Mouse (Mus musculus): ENCODE measurements around the gene Rbfox3. TPM values are rescaled to one million over a fixed set of nuclear protein-coding genes. Genes with fewer than 3 reads are reported as not detected.

Gene Rbfox3
- polyA plus RNA-seq, 1 experiment from 2014 or later: 0.09 TPM

DNA sequence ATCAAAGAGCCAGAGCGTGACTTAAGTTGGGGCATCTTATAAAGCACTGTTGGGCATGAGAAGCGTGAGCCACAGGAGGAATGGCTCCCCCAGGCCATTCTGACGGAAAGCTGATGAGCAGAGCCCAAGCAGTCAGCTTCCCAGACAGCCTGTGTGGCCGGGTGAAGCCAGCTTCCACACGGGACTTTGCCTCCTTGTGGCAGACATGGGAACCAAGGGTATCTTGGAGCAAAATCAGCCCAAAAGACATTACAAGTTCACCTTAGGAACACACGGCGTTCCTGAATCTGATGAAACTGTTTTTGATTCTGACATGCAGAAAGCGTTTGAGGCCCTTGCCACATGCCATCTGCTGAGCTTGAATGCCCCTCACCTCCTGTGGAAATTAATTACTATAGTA, 303.5 kb downstream of the Rbfox3 start:
- H3K27ac ChIP-seq (replicated peaks in 1 of 2; ENCODE audit: control insufficient read depth in 1 of 2, insufficient read depth in 1 of 2, low read depth in 2 of 2, low read length in 2 of 2): no peak overlapping the region
- no peaks in the 10 kb centered on the region for H3K36me3 ChIP-seq (ENCODE audit: control insufficient read depth, insufficient read depth, low read length)
- no peaks in the 10 kb centered on the region for H3K9me3 ChIP-seq (ENCODE audit: control insufficient read depth, low read length)
- 47% methylated on average over 8 of the region's 8 CpGs for WGBS
- no peaks in the 10 kb centered on the region for H3K4me1 ChIP-seq (ENCODE audit: control insufficient read depth in 2 of 2, insufficient read depth in 2 of 2, low read length in 2 of 2)
- H3K4me2 ChIP-seq (ENCODE audit: low read length): no peak overlapping the region
- peaks cover 41% of the 10 kb centered on the region for H3K27me3 ChIP-seq (ENCODE audit: control insufficient read depth, insufficient read depth, low read length)
- no peak for ATAC-seq (ENCODE audit: insufficient number of reproducible peaks, insufficient read depth, low FRiP score, low read depth)
- H3K9ac ChIP-seq (ENCODE audit: low read length): no peak overlapping the region
- H3K4me3 ChIP-seq (ENCODE audit: control insufficient read depth in 1 of 2, insufficient read depth in 1 of 2, low read depth in 1 of 2, low read length in 2 of 2): no peak overlapping the region

DNA sequence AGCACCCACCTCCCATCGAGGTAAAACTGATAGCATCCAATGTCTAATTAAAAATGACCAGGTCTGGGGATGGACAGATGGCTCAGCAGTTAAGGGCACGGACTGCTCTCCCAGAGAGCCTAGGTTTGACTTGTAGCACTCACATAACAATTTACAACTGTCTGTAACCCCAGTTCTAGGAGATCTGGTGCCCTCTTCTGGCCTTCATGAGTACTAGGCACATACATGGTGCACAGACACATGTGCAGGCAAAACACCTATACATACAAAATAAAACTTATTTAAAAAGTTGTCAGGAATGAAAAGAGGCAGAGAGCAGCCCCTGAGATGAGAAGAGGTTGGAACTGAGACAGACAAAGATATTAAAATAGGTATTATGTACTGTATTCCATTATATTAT, 305.8 kb downstream of the Rbfox3 start:
- Histone ChIP-seq H3K27ac (replicated peaks in 1 of 2; ENCODE audit: control insufficient read depth in 1 of 2, insufficient read depth in 1 of 2, low read depth in 2 of 2, low read length in 2 of 2) (no peak overlapping the region), H3K36me3 (ENCODE audit: control insufficient read depth, insufficient read depth, low read length) (no peaks in the 10 kb centered on the region), H3K4me2 (ENCODE audit: low read length) (no peak overlapping the region), H3K9me3 (ENCODE audit: control insufficient read depth, low read length) (no peaks in the 10 kb centered on the region), H3K9ac (ENCODE audit: low read length) (no peak overlapping the region), H3K27me3 (ENCODE audit: control insufficient read depth, insufficient read depth, low read length) (peaks cover 39% of the 10 kb centered on the region), H3K4me1 (ENCODE audit: control insufficient read depth in 2 of 2, insufficient read depth in 2 of 2, low read length in 2 of 2) (no peaks in the 10 kb centered on the region), H3K4me3 (ENCODE audit: control insufficient read depth in 1 of 2, insufficient read depth in 1 of 2, low read depth in 1 of 2, low read length in 2 of 2) (no peak overlapping the region)
- ATAC-seq (ENCODE audit: insufficient number of reproducible peaks, insufficient read depth, low FRiP score, low read depth): no peak
- WGBS: 63% methylated on average over 2 of the region's 2 CpGs

DNA sequence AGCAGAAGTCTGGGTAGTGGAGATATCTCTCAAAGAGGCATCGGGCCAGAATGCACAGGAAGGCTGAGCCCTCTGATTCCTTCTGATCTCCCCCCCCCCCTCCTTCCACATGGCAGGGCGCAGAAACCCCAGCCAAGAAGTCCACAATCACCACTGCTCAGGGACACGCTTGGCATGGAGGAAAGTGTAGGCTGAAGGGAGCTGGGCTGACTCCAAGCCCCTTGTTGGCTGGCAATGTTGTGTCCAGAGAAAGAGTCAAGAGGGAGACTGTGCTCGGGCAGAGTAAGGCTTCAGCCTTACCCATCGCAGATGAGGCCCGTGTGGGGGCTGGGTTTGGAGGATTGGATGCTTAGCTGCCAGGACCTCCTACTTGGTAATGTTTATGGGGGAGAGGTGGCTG, 307.2 kb downstream of the Rbfox3 start:
- no peak for ATAC-seq (ENCODE audit: insufficient number of reproducible peaks, insufficient read depth, low FRiP score, low read depth)
- H3K36me3 ChIP-seq (ENCODE audit: control insufficient read depth, insufficient read depth, low read length): no peaks in the 10 kb centered on the region
- H3K27ac ChIP-seq (replicated peaks in 1 of 2; ENCODE audit: control insufficient read depth in 1 of 2, insufficient read depth in 1 of 2, low read depth in 2 of 2, low read length in 2 of 2): no peak overlapping the region
- H3K4me3 ChIP-seq (ENCODE audit: control insufficient read depth in 1 of 2, insufficient read depth in 1 of 2, low read depth in 1 of 2, low read length in 2 of 2): no peak overlapping the region
- H3K9ac ChIP-seq (ENCODE audit: low read length): no peak overlapping the region
- H3K27me3 ChIP-seq (ENCODE audit: control insufficient read depth, insufficient read depth, low read length): peaks cover 31% of the 10 kb centered on the region
- no peaks in the 10 kb centered on the region for H3K4me1 ChIP-seq (ENCODE audit: control insufficient read depth in 2 of 2, insufficient read depth in 2 of 2, low read length in 2 of 2)
- no peaks in the 10 kb centered on the region for H3K9me3 ChIP-seq (ENCODE audit: control insufficient read depth, low read length)
- no peak overlapping the region for H3K4me2 ChIP-seq (ENCODE audit: low read length)
- WGBS: 71% methylated on average over 6 of the region's 6 CpGs

DNA sequence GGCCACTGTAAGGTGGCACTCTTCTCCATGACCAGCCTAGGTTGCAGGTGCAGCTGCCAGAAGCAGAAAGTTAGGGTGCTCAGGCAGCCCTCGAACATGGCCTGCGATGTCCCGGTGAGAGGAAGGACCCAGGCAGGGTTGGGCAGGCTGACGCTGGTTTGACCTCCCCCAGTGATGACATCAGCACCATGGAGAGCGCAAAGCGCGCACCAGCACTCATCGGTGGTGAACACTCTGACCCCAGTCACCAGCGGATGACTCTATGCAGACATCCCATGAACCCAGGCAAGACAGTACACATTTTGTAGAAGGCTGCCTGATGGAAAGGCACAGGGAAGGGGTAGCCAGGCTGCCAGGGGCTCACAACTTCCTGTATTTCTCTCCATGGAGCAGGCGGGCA, 308.3 kb downstream of the Rbfox3 start:
- Histone ChIP-seq H3K4me3 (ENCODE audit: control insufficient read depth in 1 of 2, insufficient read depth in 1 of 2, low read depth in 1 of 2, low read length in 2 of 2) (no peak overlapping the region), H3K4me1 (ENCODE audit: control insufficient read depth in 2 of 2, insufficient read depth in 2 of 2, low read length in 2 of 2) (no peaks in the 10 kb centered on the region), H3K9me3 (ENCODE audit: control insufficient read depth, low read length) (no peaks in the 10 kb centered on the region), H3K9ac (ENCODE audit: low read length) (no peak overlapping the region), H3K4me2 (ENCODE audit: low read length) (no peak overlapping the region), H3K27me3 (ENCODE audit: control insufficient read depth, insufficient read depth, low read length) (peaks cover 24% of the 10 kb centered on the region), H3K36me3 (ENCODE audit: control insufficient read depth, insufficient read depth, low read length) (no peaks in the 10 kb centered on the region), H3K27ac (replicated peaks in 1 of 2; ENCODE audit: control insufficient read depth in 1 of 2, insufficient read depth in 1 of 2, low read depth in 2 of 2, low read length in 2 of 2) (no peak overlapping the region)
- WGBS: 4% methylated on average over 10 of the region's 10 CpGs
- ATAC-seq (ENCODE audit: insufficient number of reproducible peaks, insufficient read depth, low FRiP score, low read depth): no peak

GRCm38 (mm10) chr11:118601484-118601883, 309.9 kb downstream of the Rbfox3 start:
- Histone ChIP-seq H3K9me3 (ENCODE audit: control insufficient read depth, low read length) (no peaks in the 10 kb centered on the region), H3K4me3 (ENCODE audit: control insufficient read depth in 1 of 2, insufficient read depth in 1 of 2, low read depth in 1 of 2, low read length in 2 of 2) (no peak overlapping the region), H3K36me3 (ENCODE audit: control insufficient read depth, insufficient read depth, low read length) (no peaks in the 10 kb centered on the region), H3K9ac (ENCODE audit: low read length) (no peak overlapping the region), H3K27me3 (ENCODE audit: control insufficient read depth, insufficient read depth, low read length) (peaks cover 24% of the 10 kb centered on the region), H3K4me2 (ENCODE audit: low read length) (no peak overlapping the region), H3K4me1 (ENCODE audit: control insufficient read depth in 2 of 2, insufficient read depth in 2 of 2, low read length in 2 of 2) (no peaks in the 10 kb centered on the region), H3K27ac (replicated peaks in 1 of 2; ENCODE audit: control insufficient read depth in 1 of 2, insufficient read depth in 1 of 2, low read depth in 2 of 2, low read length in 2 of 2) (no peak overlapping the region)
- 62% methylated on average over 9 of the region's 9 CpGs for WGBS
- ATAC-seq (ENCODE audit: insufficient number of reproducible peaks, insufficient read depth, low FRiP score, low read depth): no peak

GRCm38 (mm10) chr11:118600168-118600567, 311.2 kb downstream of the Rbfox3 start:
- WGBS: 4% methylated on average over 8 of the region's 9 CpGs
- peaks cover 24% of the 10 kb centered on the region for H3K27me3 ChIP-seq (ENCODE audit: control insufficient read depth, insufficient read depth, low read length)

DNA sequence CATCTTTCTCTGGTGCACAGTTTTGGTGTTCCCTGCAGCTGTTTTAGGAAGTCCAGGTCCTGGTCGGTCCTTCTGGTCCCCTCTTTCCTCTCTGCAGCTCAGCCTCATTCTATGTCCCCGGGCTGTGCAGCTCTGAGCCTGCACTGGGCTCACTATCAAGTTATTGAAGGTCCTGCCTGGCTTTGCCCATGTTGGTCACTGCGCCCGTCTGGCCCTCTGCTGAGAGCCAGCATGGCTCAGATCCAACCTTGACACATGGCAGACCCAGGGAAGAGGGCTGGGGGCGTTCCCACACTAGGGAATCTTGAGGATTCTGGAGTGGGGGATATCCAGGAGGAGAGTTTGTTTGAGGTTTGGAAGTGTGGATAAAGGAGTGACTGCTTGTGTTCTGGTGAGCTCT, 312.7 kb downstream of the Rbfox3 start:
- H3K27me3 ChIP-seq (ENCODE audit: control insufficient read depth, insufficient read depth, low read length): peaks cover 24% of the 10 kb centered on the region
- no peak overlapping the region for H3K4me3 ChIP-seq (ENCODE audit: control insufficient read depth in 1 of 2, insufficient read depth in 1 of 2, low read depth in 1 of 2, low read length in 2 of 2)
- ATAC-seq (ENCODE audit: insufficient number of reproducible peaks, insufficient read depth, low FRiP score, low read depth): no peak
- H3K36me3 ChIP-seq (ENCODE audit: control insufficient read depth, insufficient read depth, low read length): no peaks in the 10 kb centered on the region
- H3K9me3 ChIP-seq (ENCODE audit: control insufficient read depth, low read length): no peaks in the 10 kb centered on the region
- 53% methylated on average over 5 of the region's 5 CpGs for WGBS
- no peak overlapping the region for H3K4me2 ChIP-seq (ENCODE audit: low read length)
- H3K27ac ChIP-seq (replicated peaks in 1 of 2; ENCODE audit: control insufficient read depth in 1 of 2, insufficient read depth in 1 of 2, low read depth in 2 of 2, low read length in 2 of 2): no peak overlapping the region
- no peaks in the 10 kb centered on the region for H3K4me1 ChIP-seq (ENCODE audit: control insufficient read depth in 2 of 2, insufficient read depth in 2 of 2, low read length in 2 of 2)
- no peak overlapping the region for H3K9ac ChIP-seq (ENCODE audit: low read length)

More at GRCm38 (mm10) chr11:118600168-118600567, 311.2 kb downstream of the Rbfox3 start:
- H3K9ac ChIP-seq (ENCODE audit: low read length): no peak overlapping the region
- H3K9me3 ChIP-seq (ENCODE audit: control insufficient read depth, low read length): no peaks in the 10 kb centered on the region
- ATAC-seq (ENCODE audit: insufficient number of reproducible peaks, insufficient read depth, low FRiP score, low read depth): no peak
- H3K4me2 ChIP-seq (ENCODE audit: low read length): no peak overlapping the region
- no peaks in the 10 kb centered on the region for H3K36me3 ChIP-seq (ENCODE audit: control insufficient read depth, insufficient read depth, low read length)
- H3K4me3 ChIP-seq (ENCODE audit: control insufficient read depth in 1 of 2, insufficient read depth in 1 of 2, low read depth in 1 of 2, low read length in 2 of 2): no peak overlapping the region
- H3K4me1 ChIP-seq (ENCODE audit: control insufficient read depth in 2 of 2, insufficient read depth in 2 of 2, low read length in 2 of 2): no peaks in the 10 kb centered on the region
- H3K27ac ChIP-seq (replicated peaks in 1 of 2; ENCODE audit: control insufficient read depth in 1 of 2, insufficient read depth in 1 of 2, low read depth in 2 of 2, low read length in 2 of 2): no peak overlapping the region

DNA sequence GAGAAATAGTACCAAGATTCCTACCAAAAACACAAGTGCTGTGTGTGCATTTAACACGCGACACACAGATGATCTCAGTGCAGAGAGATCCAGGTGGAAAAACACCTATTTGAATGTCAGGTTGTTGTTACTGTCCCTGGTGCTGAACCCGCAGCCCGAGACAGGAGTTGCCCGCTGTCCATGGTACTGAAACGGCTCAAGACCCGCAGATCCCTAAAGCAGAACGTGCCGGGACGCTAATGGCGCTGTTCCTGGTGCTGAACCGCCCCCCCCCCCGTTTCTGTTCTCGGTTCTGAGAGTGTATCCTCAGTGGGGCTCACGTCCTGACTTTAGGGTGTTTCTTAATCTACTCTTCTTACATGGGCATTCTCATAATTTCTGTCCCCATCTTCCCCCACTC, 326.6 kb downstream of the Rbfox3 start:
- Histone ChIP-seq H3K4me2 (ENCODE audit: low read length) (no peak overlapping the region), H3K9ac (ENCODE audit: low read length) (no peak overlapping the region), H3K4me3 (ENCODE audit: control insufficient read depth in 1 of 2, insufficient read depth in 1 of 2, low read depth in 1 of 2, low read length in 2 of 2) (no peak overlapping the region), H3K27me3 (ENCODE audit: control insufficient read depth, insufficient read depth, low read length) (no peaks in the 10 kb centered on the region), H3K36me3 (ENCODE audit: control insufficient read depth, insufficient read depth, low read length) (no peaks in the 10 kb centered on the region), H3K27ac (replicated peaks in 1 of 2; ENCODE audit: control insufficient read depth in 1 of 2, insufficient read depth in 1 of 2, low read depth in 2 of 2, low read length in 2 of 2) (no peak overlapping the region), H3K9me3 (ENCODE audit: control insufficient read depth, low read length) (no peaks in the 10 kb centered on the region), H3K4me1 (ENCODE audit: control insufficient read depth in 2 of 2, insufficient read depth in 2 of 2, low read length in 2 of 2) (no peaks in the 10 kb centered on the region)
- no peak for ATAC-seq (ENCODE audit: insufficient number of reproducible peaks, insufficient read depth, low FRiP score, low read depth)
- WGBS: 7% methylated on average over 15 of the region's 15 CpGs

Data from heart, embryonic 14.5 days (tissue).